Mouse (Mus musculus) kidney, adult 8-10 months (tissue): ENCODE measurements around the gene Lgals2.

Experiments
- DNase-seq, 2 experiments: peaks; one replicate each; pipeline ENCODE4 v3.0.0; 2022

The Lgals2 gene

DNA sequence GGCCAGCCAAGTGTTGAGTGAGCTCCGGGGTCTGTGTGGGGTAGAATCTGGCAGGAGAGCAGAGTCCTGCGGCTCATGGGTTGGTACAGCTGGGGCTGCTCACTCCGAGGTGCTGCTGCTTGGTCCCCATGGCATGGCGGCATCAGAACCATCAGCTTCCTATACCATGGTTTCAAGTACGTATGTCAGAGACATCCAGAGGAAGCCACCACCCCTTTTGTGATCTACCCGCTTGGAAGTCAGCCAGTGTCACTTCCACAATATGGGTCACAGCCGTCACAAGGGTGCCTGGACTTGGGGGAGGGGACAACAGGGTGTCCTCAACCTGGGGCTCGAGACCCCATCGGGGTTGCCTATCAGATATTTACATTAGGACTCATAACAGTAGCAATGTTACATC, 45.2 kb downstream of the Lgals2 start:
- DNase-seq: no peak

GRCm38 (mm10) chr15:78809739-78810138, 45.6 kb downstream of the Lgals2 start:
- no peak for DNase-seq

GRCm38 (mm10) chr15:78808980-78809379, 46.3 kb downstream of the Lgals2 start:
- no peak for DNase-seq

DNA sequence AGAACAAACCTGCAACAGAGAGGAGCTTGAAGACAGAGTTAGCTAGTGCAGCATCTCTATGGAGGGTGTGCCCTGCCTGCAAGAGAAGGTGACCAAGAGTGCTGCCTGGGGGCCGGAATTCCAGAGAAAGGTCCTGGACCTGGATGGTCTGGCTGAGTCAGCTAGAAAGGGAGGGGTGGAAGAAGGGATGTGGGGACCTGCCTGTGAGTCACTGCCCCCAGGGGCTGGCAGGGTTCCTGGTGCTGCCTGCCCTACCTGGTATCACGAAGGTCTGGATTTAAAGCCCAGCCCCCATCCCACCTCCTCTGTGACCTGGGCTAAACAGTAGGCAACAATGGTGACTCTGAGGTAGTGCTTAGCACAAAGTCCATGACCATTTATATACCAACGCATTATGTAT, 48.2 kb downstream of the Lgals2 start:
- no peak for DNase-seq

- no peak for DNase-seq
Measured at GRCm38 (mm10) chr15:78806614-78807013, 48.7 kb downstream of the Lgals2 start.

DNA sequence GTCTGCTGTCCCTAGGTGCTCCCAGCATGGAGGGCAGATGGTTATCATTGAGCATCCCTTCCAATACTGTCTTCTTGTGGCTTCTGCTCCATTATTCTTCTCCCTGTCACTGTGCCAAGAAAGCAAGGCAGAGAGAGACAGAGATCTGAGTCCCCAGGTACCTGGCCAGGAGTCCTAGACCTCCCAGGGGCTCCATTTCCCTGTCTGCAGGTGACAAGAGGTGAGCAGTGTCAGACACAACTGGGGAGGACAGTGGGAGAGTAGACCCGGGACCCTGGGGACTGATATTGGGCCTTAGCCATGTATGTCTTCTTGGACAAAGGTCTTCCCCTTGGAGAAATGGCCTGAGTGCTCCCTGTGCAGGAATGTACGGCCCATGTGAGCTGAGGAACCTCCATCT, 50.0 kb downstream of the Lgals2 start:
- no peak for DNase-seq

- peak; percentile 78 to 88 for DNase-seq
Measured at GRCm38 (mm10) chr15:78804326-78804725, 51.0 kb downstream of the Lgals2 start.

GRCm38 (mm10) chr15:78803499-78803900, 51.8 kb downstream of the Lgals2 start:
- peak; percentile 76 to 80 for DNase-seq

DNA sequence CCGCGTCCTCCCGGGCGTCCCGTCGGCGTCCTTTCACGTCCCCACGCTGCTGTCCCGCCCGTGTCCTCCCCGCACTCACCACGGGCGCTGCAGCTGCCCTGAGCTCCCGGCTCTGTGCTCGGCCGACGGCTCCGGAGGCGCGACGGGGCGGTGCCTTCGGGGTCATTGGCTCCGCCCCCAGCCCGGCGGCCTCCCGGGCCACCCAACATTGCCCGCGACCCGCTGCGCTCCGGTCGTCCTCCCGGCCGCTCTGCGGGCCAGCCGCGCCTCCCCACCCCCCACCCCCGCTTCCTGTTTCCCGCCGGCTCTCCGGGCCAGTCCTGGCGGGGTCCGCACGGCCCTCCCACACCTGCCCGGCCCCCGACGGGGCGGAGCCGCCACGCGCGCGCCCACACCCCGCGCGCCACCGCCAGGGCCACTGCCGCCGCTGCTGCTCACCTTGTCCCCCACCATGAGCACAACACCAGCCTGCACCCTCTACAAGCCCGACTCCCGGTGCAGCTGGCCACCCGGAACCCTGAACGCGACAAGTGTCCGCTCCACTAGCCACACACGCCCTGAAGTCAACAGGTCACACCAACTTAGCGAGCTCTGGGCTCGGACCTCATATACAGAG, 52.4 kb downstream of the Lgals2 start, which contains the start of gene Card10:
TSS of gene Card10 (minus strand) at position 267 of the 616 bp plus-strand sequence.
- DNase-seq: peak in 1 of 2 experiments; percentile 67

GRCm38 (mm10) chr15:78801971-78802741, 53.2 kb downstream of the Lgals2 start:
- DNase-seq: peak in 1 of 2 experiments; percentile 49

DNA sequence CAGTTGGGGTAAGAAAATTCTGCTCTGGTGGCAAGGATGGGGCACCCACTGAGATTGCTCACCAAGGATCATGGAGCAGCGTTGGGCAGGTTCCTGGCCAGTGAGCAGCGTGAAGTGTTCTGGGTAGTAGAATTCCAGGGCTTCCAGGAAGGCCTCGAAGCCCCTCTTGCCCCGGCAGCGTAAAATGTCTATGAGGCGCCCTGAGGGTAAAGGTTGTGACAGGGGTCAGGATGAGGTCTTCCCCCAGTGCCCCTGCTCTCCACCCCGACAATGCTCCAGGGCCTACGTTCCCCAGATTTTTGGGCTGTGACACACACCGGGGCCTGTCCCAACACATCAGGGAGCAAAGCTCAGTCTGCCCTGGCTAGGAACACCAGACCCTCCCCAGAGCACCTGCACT, 53.8 kb downstream of the Lgals2 start:
- DNase-seq: no peak
